Mouse (Mus musculus) neural tube, embryonic 13.5 days (tissue): Measurements from ENCODE around the gene Itsn1. TPM values are rescaled to one million over a fixed set of nuclear protein-coding genes. Genes with fewer than 3 reads are reported as not detected.

Experiments
- ATAC-seq: fragments of 200-750 bp; cut with Nextera tagmentation; 2 replicates; pipeline ENCODE4 v1.8.0; 2017; ENCODE audit warnings: low read depth, mild to moderate bottlenecking, moderate TSS enrichment, moderate library complexity
- H3K27ac ChIP-seq: fragments of 300-500 bp; sonication (generic); replicated peaks from 2 replicates; pipeline ENCODE4 v1.5.1; 2015; ENCODE audit warnings: moderate library complexity, mild to moderate bottlenecking, inconsistent platforms
- H3K27me3 ChIP-seq: fragments of 300-500 bp; sonication (generic); 2 replicates; pipeline ENCODE4 v1.6.1; 2015; ENCODE audit warnings: mild to moderate bottlenecking, inconsistent platforms
- H3K36me3 ChIP-seq: fragments of 300-500 bp; sonication (generic); 2 replicates; pipeline ENCODE4 v1.6.1; 2015; ENCODE audit warnings: mild to moderate bottlenecking, inconsistent platforms
- H3K4me1 ChIP-seq: fragments of 300-500 bp; sonication (generic); replicated peaks from 2 replicates; pipeline ENCODE4 v1.6.1; 2015; ENCODE audit warnings: inconsistent platforms
- H3K4me2 ChIP-seq: fragments of 300-500 bp; sonication (generic); 2 replicates; pipeline ENCODE4 v1.6.1; 2015; ENCODE audit warnings: inconsistent platforms, mild to moderate bottlenecking, moderate library complexity
- H3K4me3 ChIP-seq: fragments of 300-500 bp; sonication (generic); 2 replicates; pipeline ENCODE4 v1.5.1; 2015; ENCODE audit warnings: mild to moderate bottlenecking, inconsistent platforms
- H3K9ac ChIP-seq: fragments of 300-500 bp; sonication (generic); 2 replicates; pipeline ENCODE4 v1.6.1; 2015; ENCODE audit warnings: moderate library complexity, mild to moderate bottlenecking, inconsistent platforms
- H3K9me3 ChIP-seq: fragments of 300-500 bp; sonication (generic); 2 replicates; pipeline ENCODE4 v1.6.1; 2016; ENCODE audit warnings: inconsistent platforms
- WGBS: fragments of 180-500 bp; shearing (Covaris S2); methylation state at CpG from one replicate; pipeline ENCODE4 v1.1.7; 2015; 5-methylcytosine and 5-hydroxymethylcytosine counted together
- polyA plus RNA-seq: library from polyadenylated mRNA; unstranded; fragments of >200 nt; fragmentation: Nextera tagmentation; extraction: Ambion mirVana; gene quantifications from 2 replicates; pipeline ENCODE4 v1.2.1, GENCODE M21; 2015

The Itsn1 gene
- polyA plus RNA-seq, 1 experiment from 2014 or later: 60.4 TPM

- no peak overlapping the region for H3K9ac ChIP-seq
- no peaks in the 10 kb centered on the region for H3K27me3 ChIP-seq
- H3K4me3 ChIP-seq: no peak overlapping the region
- peak overlapping the region; percentile 38; the same call in 1 of the 2 replicates for H3K27ac ChIP-seq
- no peak overlapping the region for H3K4me2 ChIP-seq
- WGBS: 44% methylated on average over 3 of the region's 3 CpGs
- H3K36me3 ChIP-seq: peaks cover 82% of the 10 kb centered on the region
- no peaks in the 10 kb centered on the region for H3K9me3 ChIP-seq
- no peaks in the 10 kb centered on the region for H3K4me1 ChIP-seq
- no peak for ATAC-seq
Measured at GRCm38 (mm10) chr16:91702771-91703188, 26.3 kb upstream of the Itsn1 start.

GRCm38 (mm10) chr16:91704603-91705340, 24.3 kb upstream of the Itsn1 start:
- no peak overlapping the region for H3K4me2 ChIP-seq
- WGBS: 86% methylated on average over 14 of the region's 14 CpGs
- no peak overlapping the region for H3K27ac ChIP-seq
- H3K27me3 ChIP-seq: no peaks in the 10 kb centered on the region
- no peaks in the 10 kb centered on the region for H3K9me3 ChIP-seq
- ATAC-seq: no peak
- H3K36me3 ChIP-seq: peaks cover 79% of the 10 kb centered on the region
- H3K4me1 ChIP-seq: no peaks in the 10 kb centered on the region
- H3K4me3 ChIP-seq: no peak overlapping the region
- no peak overlapping the region for H3K9ac ChIP-seq

DNA sequence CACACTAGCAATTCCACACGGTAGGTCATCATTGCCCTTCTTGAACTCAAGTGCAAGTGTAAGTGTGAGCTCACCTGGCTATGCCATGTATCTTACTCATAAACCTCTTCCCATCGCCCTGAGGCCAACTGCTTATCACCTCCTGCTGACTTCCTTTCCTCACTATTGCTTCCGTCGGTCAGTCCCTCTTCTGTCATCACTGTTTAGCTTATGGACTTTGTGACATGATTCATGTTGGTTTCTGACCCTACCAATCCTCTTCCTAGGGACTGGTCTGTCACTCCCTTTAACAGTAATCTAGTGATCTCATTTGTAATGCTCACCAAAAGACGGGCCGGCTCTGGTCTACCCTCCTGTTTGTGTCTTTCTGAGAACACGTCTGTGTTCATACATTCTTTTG, 18.8 kb upstream of the Itsn1 start:
- WGBS: 89% methylated on average over 7 of the region's 7 CpGs
- Histone ChIP-seq H3K27ac (no peak overlapping the region), H3K27me3 (no peaks in the 10 kb centered on the region), H3K4me2 (no peak overlapping the region), H3K4me3 (no peak overlapping the region), H3K4me1 (no peaks in the 10 kb centered on the region), H3K9me3 (no peaks in the 10 kb centered on the region), H3K36me3 (peaks cover 81% of the 10 kb centered on the region), H3K9ac (no peak overlapping the region)
- ATAC-seq: no peak

DNA sequence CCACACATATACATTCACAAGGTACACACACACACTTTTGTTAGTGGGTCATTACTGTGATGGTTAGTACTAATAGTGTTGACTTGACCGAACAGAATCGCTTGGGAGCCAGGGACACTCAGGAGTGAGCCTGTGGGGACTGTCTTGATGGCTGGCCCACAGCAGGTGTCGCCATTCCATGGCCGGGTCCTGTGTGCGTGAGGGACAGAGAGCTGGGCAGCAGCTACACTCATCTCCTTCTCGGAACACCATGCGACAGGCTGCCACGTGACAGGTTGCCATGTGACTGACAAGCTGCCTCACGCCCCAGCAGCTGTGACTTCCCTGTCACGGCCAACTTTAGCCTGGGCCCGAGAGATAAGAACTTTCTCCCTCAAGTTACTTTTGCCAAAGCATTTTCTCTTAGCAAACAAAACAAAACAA, 12.1 kb upstream of the Itsn1 start:
- no peak overlapping the region for H3K4me3 ChIP-seq
- H3K27ac ChIP-seq: no peak overlapping the region
- H3K4me1 ChIP-seq: no peaks in the 10 kb centered on the region
- no peak overlapping the region for H3K4me2 ChIP-seq
- WGBS: 86% methylated on average over 11 of the region's 11 CpGs
- H3K36me3 ChIP-seq: peaks cover 78% of the 10 kb centered on the region
- H3K9me3 ChIP-seq: no peaks in the 10 kb centered on the region
- H3K9ac ChIP-seq: no peak overlapping the region
- no peaks in the 10 kb centered on the region for H3K27me3 ChIP-seq
- no peak for ATAC-seq

DNA sequence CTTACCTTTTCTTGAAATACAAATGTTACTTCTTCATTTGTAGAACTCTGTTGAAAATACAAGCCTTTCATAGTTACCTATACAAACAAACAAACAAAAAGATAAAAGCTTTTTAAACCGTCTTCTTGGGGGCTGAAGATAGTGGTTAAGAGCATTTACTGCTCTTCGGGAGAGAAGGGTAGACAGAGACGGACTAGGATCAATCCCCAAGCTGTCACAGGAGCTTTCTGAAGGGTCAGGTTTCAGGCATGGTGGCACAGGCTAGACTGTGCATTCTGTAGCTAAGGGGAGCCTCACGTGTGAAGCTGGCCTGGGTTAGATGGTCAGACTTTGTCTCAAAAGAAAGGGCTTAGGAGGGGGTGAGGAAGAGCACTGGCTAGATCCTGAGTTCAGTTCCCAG, 11.7 kb upstream of the Itsn1 start:
- WGBS: 89% methylated on average over 4 of the region's 4 CpGs
- no peaks in the 10 kb centered on the region for H3K9me3 ChIP-seq
- no peak overlapping the region for H3K4me3 ChIP-seq
- no peak overlapping the region for H3K4me2 ChIP-seq
- no peaks in the 10 kb centered on the region for H3K27me3 ChIP-seq
- H3K9ac ChIP-seq: no peak overlapping the region
- ATAC-seq: no peak
- no peaks in the 10 kb centered on the region for H3K4me1 ChIP-seq
- H3K36me3 ChIP-seq: peaks cover 75% of the 10 kb centered on the region
- H3K27ac ChIP-seq: no peak overlapping the region

DNA sequence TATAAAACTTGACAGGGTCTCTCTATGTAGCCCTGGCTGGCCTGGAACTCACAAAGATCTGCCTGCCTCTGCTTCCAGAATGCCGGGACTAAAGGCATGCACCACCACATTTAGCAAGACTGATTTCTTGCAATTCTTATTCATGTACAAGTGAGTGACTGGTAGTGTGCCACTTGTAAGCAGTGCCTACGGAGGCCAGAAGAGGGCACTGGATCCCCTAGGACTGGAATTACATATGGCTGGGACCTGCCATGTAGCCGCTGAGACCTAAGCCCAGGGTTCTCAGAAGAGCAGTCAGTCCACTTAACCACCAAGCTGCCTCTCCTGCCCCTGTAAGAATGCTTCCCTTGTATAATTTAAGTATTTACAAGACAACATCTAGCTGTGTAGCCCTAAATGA, 4.8 kb upstream of the Itsn1 start:
- peaks cover 24% of the 10 kb centered on the region for H3K4me1 ChIP-seq
- WGBS: 45% methylated on average over 3 of the region's 3 CpGs
- no peak overlapping the region for H3K9ac ChIP-seq
- no peak overlapping the region for H3K4me2 ChIP-seq
- no peaks in the 10 kb centered on the region for H3K9me3 ChIP-seq
- no peaks in the 10 kb centered on the region for H3K27me3 ChIP-seq
- no peak for ATAC-seq
- no peak overlapping the region for H3K27ac ChIP-seq
- H3K36me3 ChIP-seq: peaks cover 34% of the 10 kb centered on the region
- no peak overlapping the region for H3K4me3 ChIP-seq

DNA sequence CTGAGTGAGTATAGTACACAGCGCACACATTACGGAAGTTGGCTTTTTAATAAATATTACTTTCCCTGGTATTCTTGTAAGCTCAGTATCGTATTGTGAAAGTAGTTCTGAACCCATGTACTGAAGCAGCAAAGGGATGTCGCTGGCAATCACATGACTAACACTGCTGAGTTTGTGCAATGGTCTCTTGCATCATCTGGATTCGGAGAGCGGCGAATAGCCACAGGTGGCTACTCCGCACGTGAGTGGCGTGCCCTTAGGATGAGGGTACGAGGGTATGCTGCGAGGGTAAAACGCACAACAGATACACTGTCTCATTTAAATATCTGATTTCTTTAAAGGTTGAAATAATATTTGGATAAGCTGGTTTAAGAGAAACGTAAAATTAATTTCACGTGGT, 1.6 kb upstream of the Itsn1 start:
- Histone ChIP-seq H3K36me3 (peaks cover 13% of the 10 kb centered on the region; the same call in 1 of the 2 replicates), H3K27ac (0 out of 2 replicates have a peak overlapping the region, but pooled peaks have one; percentile 96), H3K9me3 (no peaks in the 10 kb centered on the region), H3K27me3 (no peaks in the 10 kb centered on the region), H3K9ac (peak overlapping the region; percentile 81), H3K4me1 (peaks cover 40% of the 10 kb centered on the region), H3K4me3 (peak overlapping the region; percentile 96), H3K4me2 (peak overlapping the region; percentile 68)
- 78% methylated on average over 15 of the region's 15 CpGs for WGBS
- ATAC-seq: no peak

DNA sequence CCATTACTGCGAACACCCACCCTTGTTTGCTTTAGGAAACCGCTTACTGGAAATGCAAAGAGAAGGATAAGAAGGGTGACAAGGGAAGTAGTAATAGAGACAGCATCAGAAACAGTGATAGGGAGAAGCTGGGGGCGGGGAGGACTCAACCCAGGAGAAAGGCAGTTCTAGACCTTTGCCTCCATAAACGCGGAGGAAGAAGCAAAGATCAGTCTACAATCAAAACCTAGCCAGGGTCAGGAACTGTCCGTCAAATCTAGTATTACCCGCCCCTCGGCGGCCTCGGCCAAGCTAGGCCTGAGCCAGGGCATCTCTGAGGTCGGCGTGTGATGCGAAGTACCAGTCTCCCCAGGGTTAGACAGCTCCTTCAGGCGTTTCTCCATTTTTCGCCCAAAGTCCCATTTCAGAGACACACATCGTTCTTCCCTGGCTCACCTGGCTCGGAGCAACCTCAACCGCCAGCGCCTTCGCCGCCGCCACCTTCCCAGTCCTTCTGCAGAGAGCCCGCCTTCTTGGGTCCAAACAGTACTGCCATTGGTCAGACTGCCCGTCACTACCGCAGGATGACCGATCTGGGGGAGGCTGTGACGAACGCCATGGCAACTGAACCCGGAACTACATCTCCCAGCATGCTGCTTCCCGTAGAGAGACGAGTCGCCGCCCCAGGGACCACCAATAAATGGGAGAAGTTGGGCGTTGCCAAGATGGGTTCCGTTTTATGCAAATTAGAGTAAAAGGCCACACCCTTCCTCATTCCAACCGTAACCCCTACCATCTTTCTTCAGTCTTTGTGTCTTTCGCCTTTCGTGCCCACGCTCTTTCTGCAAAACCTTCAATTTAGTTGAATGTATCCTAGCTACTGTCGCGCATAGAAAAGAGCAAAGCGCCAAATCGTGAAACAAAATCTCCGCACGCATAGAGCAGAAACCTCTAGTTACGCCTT, 687 bp upstream of the Itsn1 start, which contains the start of gene Cryzl1:
Gene Cryzl1 (minus strand): TSS at position 853 of the 943 bp plus-strand sequence.
- WGBS: 1% methylated on average over 46 of the region's 46 CpGs
- H3K9me3 ChIP-seq: no peaks in the 10 kb centered on the region
- peak within 1 kb of the TSS; percentile 96 for H3K27ac ChIP-seq
- H3K4me1 ChIP-seq: peaks cover 45% of the 10 kb centered on the region
- H3K4me2 ChIP-seq: peak within 1 kb of the TSS; percentile 72
- H3K27me3 ChIP-seq: no peaks in the 10 kb centered on the region
- ATAC-seq: peak; percentile 95
- peaks cover 13% of the 10 kb centered on the region; the same call in 1 of the 2 replicates for H3K36me3 ChIP-seq
- peak within 1 kb of the TSS; percentile 99 for H3K9ac ChIP-seq
- H3K4me3 ChIP-seq: peak within 1 kb of the TSS; percentile 96

DNA sequence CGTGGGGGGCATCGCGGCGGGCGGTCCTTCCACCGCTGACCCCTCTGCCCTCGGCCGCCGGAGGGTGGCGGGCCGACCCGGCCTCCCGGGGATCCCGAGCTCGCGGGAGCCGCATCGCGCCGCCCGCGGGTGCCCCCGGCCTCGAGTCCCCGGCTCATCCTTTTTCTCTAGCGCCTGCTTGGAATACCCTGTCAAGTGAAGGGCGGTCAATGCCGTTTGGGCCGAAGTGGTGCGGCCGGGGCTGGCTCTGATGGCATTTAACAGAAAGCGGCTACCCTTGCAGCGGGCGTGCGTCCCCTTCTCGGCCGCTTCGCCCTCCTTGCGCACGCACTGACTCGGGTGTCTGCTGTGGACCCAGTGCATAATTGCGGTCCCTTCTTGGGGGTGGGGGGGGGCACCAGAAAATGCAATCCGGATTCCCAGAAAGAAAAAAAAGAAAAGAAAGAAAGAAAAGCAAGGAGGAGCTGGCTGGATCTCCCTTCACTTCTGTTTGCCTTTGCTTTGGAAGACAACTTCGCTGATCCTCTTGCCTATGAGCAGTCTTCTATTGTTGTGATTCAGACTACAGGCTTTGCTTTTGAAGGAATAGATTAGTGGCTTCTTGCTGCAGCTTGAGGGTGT, 850 bp downstream of the Itsn1 start:
- peak overlapping the region; percentile 99 for H3K9ac ChIP-seq
- no peak for ATAC-seq
- 0 out of 2 replicates have a peak, but pooled peaks cover under 1% of the 10 kb centered on the region for H3K36me3 ChIP-seq
- peak overlapping the region; percentile 96 for H3K27ac ChIP-seq
- peak overlapping the region; percentile 96 for H3K4me3 ChIP-seq
- WGBS: under 1% methylated on average over 39 of the region's 44 CpGs
- H3K4me2 ChIP-seq: peak overlapping the region; percentile 72
- peaks cover 56% of the 10 kb centered on the region for H3K4me1 ChIP-seq
- no peaks in the 10 kb centered on the region for H3K27me3 ChIP-seq
- H3K9me3 ChIP-seq: no peaks in the 10 kb centered on the region

DNA sequence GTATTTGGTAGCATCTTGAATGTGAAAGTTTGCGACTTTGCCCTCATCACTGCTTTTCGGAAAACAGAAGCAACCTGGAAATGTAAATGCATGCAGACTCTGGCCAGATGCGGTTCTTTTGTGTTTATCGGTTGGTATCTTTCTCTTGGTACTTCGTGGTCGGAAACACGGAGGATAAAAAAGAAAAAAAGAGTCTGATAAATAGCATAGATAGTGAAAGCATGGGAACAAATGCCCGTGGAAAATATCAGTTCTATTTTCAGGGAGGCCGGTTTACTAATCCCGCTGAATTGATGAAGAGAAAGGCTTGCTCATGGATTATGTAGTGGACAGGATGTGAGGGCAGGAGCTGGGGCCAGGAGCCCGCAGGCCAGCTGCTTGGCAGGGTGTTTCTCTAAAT, 1.4 kb downstream of the Itsn1 start:
- H3K27ac ChIP-seq: peak overlapping the region; percentile 96
- peak overlapping the region; percentile 99 for H3K9ac ChIP-seq
- no peaks in the 10 kb centered on the region for H3K9me3 ChIP-seq
- H3K4me3 ChIP-seq: peak overlapping the region; percentile 96
- H3K27me3 ChIP-seq: no peaks in the 10 kb centered on the region
- peak overlapping the region; percentile 72 for H3K4me2 ChIP-seq
- H3K36me3 ChIP-seq: no peaks in the 10 kb centered on the region
- WGBS: under 1% methylated on average over 11 of the region's 11 CpGs
- H3K4me1 ChIP-seq: peaks cover 61% of the 10 kb centered on the region
- no peak for ATAC-seq

DNA sequence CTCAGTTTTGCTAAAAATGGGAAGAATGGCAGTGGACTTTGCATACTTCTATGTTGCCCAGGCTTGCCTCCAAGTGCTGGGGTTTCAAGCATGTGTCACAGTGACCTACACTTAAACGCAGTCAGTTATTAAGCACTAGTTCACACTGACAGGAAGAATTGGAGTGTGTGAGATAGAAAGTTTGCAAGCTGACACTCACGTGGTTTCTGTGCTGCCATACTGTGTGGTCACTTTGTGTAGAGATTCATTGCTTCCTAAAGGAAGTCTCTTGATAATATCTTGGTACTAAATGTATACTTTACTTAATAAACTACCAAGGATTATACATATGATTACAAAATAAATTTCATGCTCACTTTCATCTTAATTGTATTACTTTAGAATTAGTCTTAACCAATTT, 3.7 kb downstream of the Itsn1 start:
- H3K27ac ChIP-seq: no peak overlapping the region
- peaks cover 62% of the 10 kb centered on the region for H3K4me1 ChIP-seq
- H3K4me3 ChIP-seq: no peak overlapping the region
- ATAC-seq: no peak
- H3K27me3 ChIP-seq: no peaks in the 10 kb centered on the region
- WGBS: 77% methylated on average over 2 of the region's 2 CpGs
- no peak overlapping the region for H3K9ac ChIP-seq
- H3K36me3 ChIP-seq: no peaks in the 10 kb centered on the region
- H3K4me2 ChIP-seq: no peak overlapping the region
- no peaks in the 10 kb centered on the region for H3K9me3 ChIP-seq

GRCm38 (mm10) chr16:91734771-91735170, 5.7 kb downstream of the Itsn1 start:
- Histone ChIP-seq H3K27ac (0 out of 2 replicates have a peak overlapping the region, but pooled peaks have one; percentile 33), H3K4me1 (peaks cover 73% of the 10 kb centered on the region), H3K27me3 (no peaks in the 10 kb centered on the region), H3K4me2 (no peak overlapping the region), H3K36me3 (no peaks in the 10 kb centered on the region), H3K9ac (no peak overlapping the region), H3K9me3 (no peaks in the 10 kb centered on the region), H3K4me3 (no peak overlapping the region)
- no peak for ATAC-seq
- 55% methylated on average over 5 of the region's 5 CpGs for WGBS
